Mouse (Mus musculus) colon, adult 2 months (tissue): ENCODE data around the gene Usp54. TPM values are rescaled to one million over a fixed set of nuclear protein-coding genes. Genes with fewer than 3 reads are reported as not detected.

ENCODE experiments used
- polyA plus RNA-seq: library from polyadenylated mRNA; depleted of rRNA; stranded (reverse); fragments of >200 nt; gene quantifications from 2 replicates; pipeline ENCODE4 v1.2.3, GENCODE M21; 2012; rRNA removed

Usp54 gene
- 3.3 and 4.1 TPM in 2 replicates for polyA plus RNA-seq

GRCm38 (mm10) chr14:20640644-20641437 is at the start of gene Usp54:
Usp54 (minus strand) TSS chr14:20641063.

GRCm38 (mm10) chr14:20674064-20674833 is 33.4 kb upstream of the Usp54 start, which contains the start of gene Sec24c:
Sec24c (plus strand) TSS chr14:20674308.

GRCm38 (mm10) chr14:20668154-20668810 is 27.4 kb upstream of the Usp54 start, which contains the start of gene Synpo2l:
Synpo2l (minus strand) TSS chr14:20668354.

GRCm38 (mm10) chr14:20656361-20656760 is 15.5 kb upstream of the Usp54 start, which contains the start of gene Myoz1:
Myoz1 (minus strand) TSS chr14:20656540.

GRCm38 (mm10) chr14:20546415-20546814 is 94.4 kb downstream of the Usp54 start, which contains the start of gene Ppp3cb:
Ppp3cb (minus strand) TSS chr14:20546573.

Other genes with a start within 250 kb of the Usp54 start
- gene Mrps16, start 247.4 kb downstream of the Usp54 start, polyA plus RNA-seq = 32.7 and 39.5 TPM in 2 replicates
- gene Cfap70, start 188.8 kb downstream of the Usp54 start, polyA plus RNA-seq = not detected in 2 replicates
- gene Anxa7, start 160.9 kb downstream of the Usp54 start, polyA plus RNA-seq = 85.3 and 124 TPM in 2 replicates
- gene Mss51, start 144.2 kb downstream of the Usp54 start, polyA plus RNA-seq = 0.21 and 0.22 TPM in 2 replicates
- gene Ppp3cb, start 94.5 kb downstream of the Usp54 start, polyA plus RNA-seq = 4.3 and 4.9 TPM in 2 replicates
- not detected in 2 replicates for gene Myoz1, start 15.5 kb upstream of the Usp54 start, polyA plus RNA-seq
- gene Synpo2l, start 27.3 kb upstream of the Usp54 start, polyA plus RNA-seq = 0.05 and 0.07 TPM in 2 replicates
- 199 and 228 TPM in 2 replicates for gene Sec24c, start 33.2 kb upstream of the Usp54 start, polyA plus RNA-seq
- gene Fut11, start 53.9 kb upstream of the Usp54 start, polyA plus RNA-seq = 14.9 and 23.9 TPM in 2 replicates
- gene Chchd1, start 61.9 kb upstream of the Usp54 start, polyA plus RNA-seq = 17.5 and 26.2 TPM in 2 replicates
- gene Zswim8, start 66.5 kb upstream of the Usp54 start, polyA plus RNA-seq = 165 and 207 TPM in 2 replicates
- 29.5 and 30.0 TPM in 2 replicates for gene Ndst2, start 93.5 kb upstream of the Usp54 start, polyA plus RNA-seq
- gene Camk2g, start 153.0 kb upstream of the Usp54 start, polyA plus RNA-seq = 21.7 and 24.9 TPM in 2 replicates
- gene Plau, start 195.6 kb upstream of the Usp54 start, polyA plus RNA-seq = 6.3 and 7.1 TPM in 2 replicates